Mouse (Mus musculus): ENCODE data around the gene Kcnk15. TPM values are rescaled to one million over a fixed set of nuclear protein-coding genes. Genes with fewer than 3 reads are reported as not detected.

Kcnk15 gene
- polyA plus RNA-seq, 1 experiment from 2014 or later = not detected

- no peaks in the 10 kb centered on the region for H3K36me3 ChIP-seq
- no peak overlapping the region for H3K9ac ChIP-seq
- no peak overlapping the region for H3K4me3 ChIP-seq
- ATAC-seq (ENCODE audit: borderline replicate concordance, extremely low read depth, low FRiP score, low TSS enrichment) = no peak
- WGBS = 67% methylated on average over 7 of the region's 7 CpGs
- no peaks in the 10 kb centered on the region for H3K4me1 ChIP-seq
- H3K27me3 ChIP-seq = no peaks in the 10 kb centered on the region
- H3K27ac ChIP-seq = no peak overlapping the region
- H3K4me2 ChIP-seq = no peak overlapping the region
- H3K9me3 ChIP-seq = no peaks in the 10 kb centered on the region
Measured at GRCm38 (mm10) chr2:163901043-163901442, 47.6 kb downstream of the Kcnk15 start.

DNA sequence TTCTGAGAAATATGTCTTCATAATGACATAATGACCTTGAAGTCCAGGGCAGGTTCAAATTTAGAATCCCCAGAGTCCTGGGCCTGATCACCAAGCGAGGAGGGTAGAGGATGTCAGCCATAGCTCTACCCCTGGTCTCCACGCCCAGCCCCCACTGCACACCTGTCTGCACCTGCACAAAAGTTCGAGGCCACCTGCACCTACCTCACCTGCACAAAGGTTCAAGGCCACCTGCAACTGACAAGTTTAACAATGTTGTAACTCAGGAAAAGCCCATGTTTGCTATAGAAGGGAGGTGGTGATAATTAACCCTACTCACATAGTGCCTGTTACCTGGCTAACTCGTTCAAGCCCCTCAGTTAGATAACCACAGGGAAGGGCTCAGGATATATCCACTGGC lies 49.0 kb downstream of the Kcnk15 start:
- H3K27me3 ChIP-seq = no peaks in the 10 kb centered on the region
- no peak for ATAC-seq (ENCODE audit: borderline replicate concordance, extremely low read depth, low FRiP score, low TSS enrichment)
- H3K4me1 ChIP-seq = no peaks in the 10 kb centered on the region
- H3K36me3 ChIP-seq = no peaks in the 10 kb centered on the region
- no peaks in the 10 kb centered on the region for H3K9me3 ChIP-seq
- no peak overlapping the region for H3K9ac ChIP-seq
- no peak overlapping the region for H3K4me3 ChIP-seq
- H3K4me2 ChIP-seq = no peak overlapping the region
- WGBS = 64% methylated on average over 4 of the region's 4 CpGs
- no peak overlapping the region for H3K27ac ChIP-seq

- H3K9me3 ChIP-seq = no peaks in the 10 kb centered on the region
- H3K27ac ChIP-seq = no peak overlapping the region
- no peaks in the 10 kb centered on the region; the same call in 1 of the 2 replicates for H3K27me3 ChIP-seq
- no peak overlapping the region for H3K4me2 ChIP-seq
- H3K4me3 ChIP-seq = no peak overlapping the region
- H3K4me1 ChIP-seq = no peaks in the 10 kb centered on the region
- 53% methylated on average over 11 of the region's 11 CpGs for WGBS
- no peak overlapping the region for H3K9ac ChIP-seq
- ATAC-seq (ENCODE audit: borderline replicate concordance, extremely low read depth, low FRiP score, low TSS enrichment) = no peak
- no peaks in the 10 kb centered on the region for H3K36me3 ChIP-seq
Measured at GRCm38 (mm10) chr2:163903461-163903860, 50.0 kb downstream of the Kcnk15 start.

- WGBS = 74% methylated on average over 4 of the region's 4 CpGs
- Histone ChIP-seq H3K27ac (no peak overlapping the region), H3K27me3 (no peaks in the 10 kb centered on the region; the same call in 1 of the 2 replicates), H3K9ac (no peak overlapping the region), H3K4me2 (no peak overlapping the region), H3K4me1 (no peaks in the 10 kb centered on the region), H3K9me3 (no peaks in the 10 kb centered on the region), H3K36me3 (no peaks in the 10 kb centered on the region), H3K4me3 (no peak overlapping the region)
- no peak for ATAC-seq (ENCODE audit: borderline replicate concordance, extremely low read depth, low FRiP score, low TSS enrichment)
Measured at GRCm38 (mm10) chr2:163904323-163904722, 50.9 kb downstream of the Kcnk15 start.

DNA sequence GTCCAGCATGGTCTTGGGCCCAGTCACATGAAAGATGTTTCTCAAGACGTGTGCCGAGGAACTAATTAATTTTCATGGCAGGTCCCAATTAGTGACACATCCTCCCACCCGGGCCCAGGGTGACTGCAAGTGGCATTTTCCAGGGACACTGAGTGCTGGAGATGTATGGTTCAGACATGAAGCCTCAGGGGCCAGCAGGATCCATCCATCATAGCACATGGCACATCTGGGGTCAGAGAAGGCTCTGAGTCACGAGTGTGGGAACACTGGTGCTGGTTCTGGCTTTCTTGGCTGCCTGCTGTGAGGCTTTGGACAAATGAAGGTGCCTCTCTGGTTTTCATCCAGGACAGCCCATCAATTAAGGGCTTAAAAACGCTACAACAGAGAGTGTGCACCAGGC lies 53.7 kb downstream of the Kcnk15 start:
- no peak overlapping the region for H3K4me2 ChIP-seq
- no peaks in the 10 kb centered on the region; the same call in 1 of the 2 replicates for H3K27me3 ChIP-seq
- 46% methylated on average over 5 of the region's 5 CpGs for WGBS
- no peak overlapping the region for H3K27ac ChIP-seq
- H3K9me3 ChIP-seq = no peaks in the 10 kb centered on the region
- H3K4me1 ChIP-seq = no peaks in the 10 kb centered on the region
- no peak overlapping the region for H3K4me3 ChIP-seq
- H3K36me3 ChIP-seq = no peaks in the 10 kb centered on the region
- H3K9ac ChIP-seq = no peak overlapping the region
- ATAC-seq (ENCODE audit: borderline replicate concordance, extremely low read depth, low FRiP score, low TSS enrichment) = no peak

Other genes with a start within 250 kb of the Kcnk15 start
- gene Serinc3, start 208.5 kb upstream of the Kcnk15 start, polyA plus RNA-seq (2015; fragmentation: Nextera tagmentation; extraction: Ambion mirVana) = 55.8 and 59.1 TPM in 2 replicates
- 134 TPM in 2 replicates for gene Pkig, start 195.3 kb upstream of the Kcnk15 start, polyA plus RNA-seq (2015; fragmentation: Nextera tagmentation; extraction: Ambion mirVana)
- 9.4 and 11.4 TPM in 2 replicates for gene Ada, start 103.4 kb upstream of the Kcnk15 start, polyA plus RNA-seq (2015; fragmentation: Nextera tagmentation; extraction: Ambion mirVana)
- 1.8 and 1.9 TPM in 2 replicates for gene Ccn5, start 32.8 kb upstream of the Kcnk15 start, polyA plus RNA-seq (2015; fragmentation: Nextera tagmentation; extraction: Ambion mirVana)
- 0.11 and 0.19 TPM in 2 replicates for gene Rims4, start 65.0 kb downstream of the Kcnk15 start, polyA plus RNA-seq (2015; fragmentation: Nextera tagmentation; extraction: Ambion mirVana)
- 329 and 333 TPM in 2 replicates for gene Ywhab, start 141.3 kb downstream of the Kcnk15 start, polyA plus RNA-seq (2015; fragmentation: Nextera tagmentation; extraction: Ambion mirVana)
- gene Pabpc1l, start 171.8 kb downstream of the Kcnk15 start, polyA plus RNA-seq (2015; fragmentation: Nextera tagmentation; extraction: Ambion mirVana) = 1.2 TPM in 2 replicates
- gene Stk4, start 216.7 kb downstream of the Kcnk15 start, polyA plus RNA-seq (2015; fragmentation: Nextera tagmentation; extraction: Ambion mirVana) = 20.3 and 23.2 TPM in 2 replicates
- gene Tomm34, start 217.5 kb downstream of the Kcnk15 start, polyA plus RNA-seq (2015; fragmentation: Nextera tagmentation; extraction: Ambion mirVana) = 52.3 and 53.0 TPM in 2 replicates